Mouse (Mus musculus) forebrain, embryonic 14.5 days (tissue): ENCODE data around the gene Usp48. TPM values are rescaled to one million over a fixed set of nuclear protein-coding genes. Genes with fewer than 3 reads are reported as not detected.

ENCODE experiments used
- ATAC-seq: fragments of 200-750 bp; cut with Nextera tagmentation; 2 replicates; pipeline ENCODE4 v1.8.0; 2017; ENCODE audit warnings: mild to moderate bottlenecking, moderate library complexity
- DNase-seq: peaks from one replicate; pipeline ENCODE4 v3.0.0-alpha.2; 2015; ENCODE audit warnings: low spot score
- H3K27ac ChIP-seq: fragments of 300-500 bp; sonication (generic); 2 replicates; pipeline ENCODE4 v1.5.1; 2014; ENCODE audit warnings: low read depth, mild to moderate bottlenecking, control low read depth, low read length, moderate library complexity
- H3K27me3 ChIP-seq: fragments of 300-500 bp; sonication (generic); replicated peaks from 2 replicates; pipeline ENCODE4 v1.6.1; 2014; ENCODE audit warnings: low read length, control low read depth, mixed read lengths; ENCODE audit not compliant: control insufficient read depth, insufficient read depth
- H3K36me3 ChIP-seq: fragments of 300-500 bp; sonication (generic); 2 replicates; pipeline ENCODE4 v1.6.1; 2014; ENCODE audit warnings: low read length, control low read depth; ENCODE audit not compliant: control insufficient read depth, insufficient read depth
- H3K4me1 ChIP-seq: fragments of 300-500 bp; sonication (generic); 2 replicates; pipeline ENCODE4 v1.6.1; 2014; ENCODE audit warnings: antibody characterized with exemption, low read length, control low read depth; ENCODE audit not compliant: control insufficient read depth, insufficient read depth
- H3K4me2 ChIP-seq: fragments of 300-500 bp; sonication (generic); 2 replicates; pipeline ENCODE4 v1.6.1; 2014; ENCODE audit warnings: mild to moderate bottlenecking, control low read depth, low read length
- H3K4me3 ChIP-seq: fragments of 300-500 bp; sonication (generic); 2 replicates; pipeline ENCODE4 v1.5.1; 2014; ENCODE audit warnings: low read depth, low read length, control low read depth
- H3K9ac ChIP-seq: fragments of 300-500 bp; sonication (generic); 2 replicates; pipeline ENCODE4 v1.6.1; 2014; ENCODE audit warnings: mild to moderate bottlenecking, low read length, control low read depth, moderate library complexity
- H3K9me3 ChIP-seq: fragments of 300-500 bp; sonication (generic); replicated peaks from 2 replicates; pipeline ENCODE4 v1.6.1; 2016; ENCODE audit warnings: low read length, control low read depth, mixed read lengths; ENCODE audit not compliant: control insufficient read depth
- WGBS: fragments of 180-500 bp; shearing (Covaris S2); extraction: QIAGEN DNeasy Blood & Tissue Kit; methylation state at CpG from one replicate; pipeline ENCODE4 v1.1.7; 2014; 5-methylcytosine and 5-hydroxymethylcytosine counted together
- polyA plus RNA-seq: library from polyadenylated mRNA; unstranded; fragments of >200 nt; fragmentation: Nextera tagmentation; extraction: Ambion mirVana; gene quantifications from 2 replicates; pipeline ENCODE4 v1.2.1, GENCODE M21; 2014

Gene Usp48
- polyA plus RNA-seq, 1 experiment from 2014 or later: 52.4 TPM

DNA sequence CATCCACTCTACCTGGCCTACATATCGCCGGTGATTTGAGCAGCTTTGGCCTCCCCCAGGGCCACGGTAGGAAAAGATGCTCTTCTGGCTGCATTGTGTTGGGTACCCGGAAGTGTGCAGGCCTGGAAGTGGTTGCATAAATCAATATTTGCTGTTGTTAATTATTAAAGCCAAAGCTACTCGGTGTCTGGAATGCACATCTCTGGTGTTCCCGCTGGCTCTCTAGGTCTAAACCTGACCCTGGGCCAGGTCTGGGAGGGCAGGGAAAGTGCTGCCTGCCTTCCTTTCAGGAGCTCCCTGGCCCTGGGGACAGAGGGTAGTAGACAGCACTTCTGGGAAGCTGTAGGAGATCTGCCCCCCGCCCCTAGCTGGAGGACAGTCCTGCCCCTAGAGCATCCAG, 113.0 kb downstream of the Usp48 start:
- WGBS: 76% methylated on average over 7 of the region's 7 CpGs
- Histone ChIP-seq H3K27ac (peak overlapping the region; percentile 1; the same call in 1 of the 2 replicates), H3K36me3 (no peaks in the 10 kb centered on the region), H3K4me1 (peaks cover 15% of the 10 kb centered on the region), H3K4me2 (no peak overlapping the region), H3K27me3 (0 out of 2 replicates have a peak, but pooled peaks cover 2% of the 10 kb centered on the region), H3K4me3 (no peak overlapping the region), H3K9ac (no peak overlapping the region), H3K9me3 (no peaks in the 10 kb centered on the region)
- ATAC-seq (0 out of 2 replicates have a peak, but pooled peaks have one; percentile 2), DNase-seq (no peak)

DNA sequence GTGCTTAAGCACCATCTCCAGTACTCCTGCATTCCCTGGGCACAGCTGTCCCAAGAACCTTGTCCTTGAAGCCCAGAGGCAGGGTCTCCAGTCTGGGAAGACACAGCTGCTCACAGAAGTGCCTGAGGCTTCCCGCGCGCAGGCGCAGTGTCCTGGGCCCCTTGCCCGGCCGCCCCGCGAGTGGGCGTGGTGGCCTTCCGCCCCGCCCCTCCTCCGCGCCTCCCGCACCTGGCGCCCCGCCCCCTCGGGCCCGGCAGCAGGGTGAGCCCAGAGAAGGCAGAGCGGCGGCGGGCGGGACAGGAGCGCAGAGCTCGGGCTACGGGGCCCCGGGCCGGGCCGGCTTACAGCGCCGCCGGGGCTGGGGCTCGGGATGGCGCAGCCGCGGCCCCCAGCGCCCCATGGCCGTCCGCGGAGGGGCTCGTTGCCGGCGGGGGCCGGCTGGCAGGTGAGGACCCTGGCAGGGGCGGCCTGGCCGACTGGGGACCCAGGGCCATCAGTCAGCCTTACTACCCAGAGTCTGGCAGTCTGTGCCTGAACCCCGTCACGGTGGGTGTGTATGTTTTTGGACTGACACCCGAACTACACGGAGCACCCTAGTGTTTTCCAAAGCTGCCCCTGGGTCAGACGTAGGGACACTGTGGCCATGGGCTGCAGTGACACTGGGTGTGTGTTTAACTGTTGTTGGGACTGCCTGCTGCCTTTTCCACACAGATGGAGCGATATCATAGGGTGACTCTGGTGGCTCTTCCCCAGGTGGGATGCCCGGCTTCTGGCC, 113.8 kb downstream of the Usp48 start:
- peaks cover 15% of the 10 kb centered on the region for H3K4me1 ChIP-seq
- 0 out of 2 replicates have a peak, but pooled peaks cover 2% of the 10 kb centered on the region for H3K27me3 ChIP-seq
- H3K27ac ChIP-seq: 0 out of 2 replicates have a peak overlapping the region, but pooled peaks have one; percentile 1
- H3K9ac ChIP-seq: peak overlapping the region; percentile 76
- ATAC-seq: peak; percentile 91
- 8% methylated on average over 46 of the region's 52 CpGs for WGBS
- DNase-seq: peak; percentile 91
- H3K36me3 ChIP-seq: no peaks in the 10 kb centered on the region
- peak overlapping the region; percentile 49 for H3K4me3 ChIP-seq
- peak overlapping the region; percentile 81 for H3K4me2 ChIP-seq
- H3K9me3 ChIP-seq: no peaks in the 10 kb centered on the region

Other genes starting within 250 kb of the Usp48 start
- 928 and 953 TPM in 2 replicates for gene Cdc42, start 236.0 kb upstream of the Usp48 start, polyA plus RNA-seq
- not detected in 2 replicates for gene Cela3a, start 184.0 kb upstream of the Usp48 start, polyA plus RNA-seq
- gene Cela3b, start 163.2 kb upstream of the Usp48 start, polyA plus RNA-seq: not detected in 2 replicates
- not detected in 2 replicates for gene 1700013G24Rik, start 140.5 kb upstream of the Usp48 start, polyA plus RNA-seq
- 4.0 and 4.7 TPM in 2 replicates for gene Hspg2, start 125.0 kb upstream of the Usp48 start, polyA plus RNA-seq
- not detected in 2 replicates for gene Ldlrad2, start 19.2 kb upstream of the Usp48 start, polyA plus RNA-seq
- 25.5 and 32.7 TPM in 2 replicates for gene Rap1gap, start 71.0 kb downstream of the Usp48 start, polyA plus RNA-seq
- 7.4 and 7.7 TPM in 2 replicates for gene Alpl, start 202.6 kb downstream of the Usp48 start, polyA plus RNA-seq